Mouse (Mus musculus): Measurements from ENCODE around the gene Piezo1.
A peak's percentile ranks its signal among the peaks of the same experiment; 100 is the strongest.

Gene Piezo1

GRCm38 (mm10) chr8:122569329-122569728 lies 18.2 kb upstream of the Piezo1 start:
- DNase-seq, result no peak

- DNase-seq, result no peak
Measured at GRCm38 (mm10) chr8:122568881-122569309, 17.8 kb upstream of the Piezo1 start.

GRCm38 (mm10) chr8:122568109-122568504 lies 17.0 kb upstream of the Piezo1 start:
- no peak for DNase-seq

- DNase-seq, result peak; percentile 97
Measured at GRCm38 (mm10) chr8:122567361-122568108, 16.4 kb upstream of the Piezo1 start, which contains the start of gene Cdt1. Gene Cdt1, plus strand, starts transcription at chr8:122568015.

- no peak for DNase-seq
Measured at GRCm38 (mm10) chr8:122566766-122567165, 15.6 kb upstream of the Piezo1 start.

- no peak for DNase-seq
Measured at GRCm38 (mm10) chr8:122564363-122565352, 13.5 kb upstream of the Piezo1 start.

- DNase-seq, result no peak
Measured at GRCm38 (mm10) chr8:122561199-122561598, 10.1 kb upstream of the Piezo1 start.

- DNase-seq, result peak; percentile 58
Measured at GRCm38 (mm10) chr8:122558671-122559349, 7.7 kb upstream of the Piezo1 start.

GRCm38 (mm10) chr8:122557248-122558038 lies 6.3 kb upstream of the Piezo1 start:
- DNase-seq, result no peak

- DNase-seq, result peak; percentile 64
Measured at GRCm38 (mm10) chr8:122556030-122557009, 5.2 kb upstream of the Piezo1 start.

- no peak for DNase-seq
Measured at GRCm38 (mm10) chr8:122554786-122555185, 3.7 kb upstream of the Piezo1 start.

GRCm38 (mm10) chr8:122550995-122551264 lies 199 bp downstream of the Piezo1 start:
- DNase-seq, result no peak

GRCm38 (mm10) chr8:122550234-122550994 lies 715 bp downstream of the Piezo1 start:
- DNase-seq, result peak; percentile 77

- DNase-seq, result no peak
Measured at GRCm38 (mm10) chr8:122548891-122549439, 2.2 kb downstream of the Piezo1 start.

GRCm38 (mm10) chr8:122548331-122548730 lies 2.8 kb downstream of the Piezo1 start:
- no peak for DNase-seq

GRCm38 (mm10) chr8:122547815-122548214 lies 3.3 kb downstream of the Piezo1 start:
- no peak for DNase-seq

GRCm38 (mm10) chr8:122546811-122547453 lies 4.2 kb downstream of the Piezo1 start:
- DNase-seq, result peak; percentile 91

GRCm38 (mm10) chr8:122546066-122546755 lies 4.9 kb downstream of the Piezo1 start:
- DNase-seq, result no peak

GRCm38 (mm10) chr8:122544138-122544537 lies 7.0 kb downstream of the Piezo1 start:
- DNase-seq, result no peak
